33 mouse cellular contexts compared by ENCODE assay signal in the genomic region with DNA sequence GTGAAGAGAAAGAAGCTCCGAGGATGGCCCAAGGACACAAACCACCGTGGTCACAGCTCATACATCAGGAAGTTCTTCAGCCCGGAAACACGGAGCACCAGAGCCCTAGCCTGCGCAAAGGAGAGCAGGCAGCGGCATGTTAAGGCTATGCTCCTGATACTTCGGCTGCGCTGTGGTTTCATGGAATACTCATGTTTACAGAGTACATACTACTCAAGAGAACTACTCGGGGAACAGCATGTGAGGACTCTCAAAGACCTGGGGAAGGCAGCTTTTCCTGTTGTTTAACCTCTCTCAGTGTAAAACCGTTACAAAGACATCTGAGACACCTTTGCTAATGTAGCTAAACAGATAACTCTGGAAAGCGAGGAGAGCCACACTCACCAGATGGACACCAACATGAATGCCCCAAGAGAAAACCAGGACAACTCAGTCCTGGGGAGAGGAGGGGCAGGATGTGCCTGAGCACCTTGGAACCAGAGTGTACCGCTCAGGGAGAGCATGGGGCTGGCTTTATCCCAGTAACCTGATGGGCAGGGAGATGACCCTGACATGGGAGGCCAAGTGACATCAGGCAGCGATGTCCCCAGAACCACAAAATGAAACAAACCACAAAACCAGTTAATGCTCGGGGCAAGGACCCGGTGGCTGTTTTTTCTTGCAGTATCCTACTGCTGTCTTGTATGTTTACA. TPM values are rescaled to one million over a fixed set of nuclear protein-coding genes. Genes with fewer than 3 reads are reported as not detected.
DNase-seq lines count a peak whose midpoint lies in the region; ATAC-seq and TF ChIP-seq lines count a peak whose summit lies in the region.
"Had no signal": no experiment of that assay in that cellular context is flagged by ENCODE, and none has a peak within 500 bp of the region (broad histone marks: within the 10 kb centered on the region; RNA-seq: fewer than 3 reads in every experiment).

No protein-coding gene starts in this region.

- H3K9ac ChIP-seq in liver, adult 2 months (ENCODE audit: low read depth, low read length), result no peak overlapping the region
- no peak overlapping the region for H3K9ac ChIP-seq in liver, embryonic 12.5 days
- no peak overlapping the region for H3K9ac ChIP-seq in forebrain, postnatal 0 days
- H3K9ac ChIP-seq: forebrain, embryonic 13.5 days; hindbrain, embryonic 15.5 days; limb, embryonic 15.5 days; liver, embryonic 15.5 days; lung, embryonic 15.5 days; stomach, embryonic 15.5 days had no signal

- no peak overlapping the region for H3K4me3 ChIP-seq in liver, adult 2 months (ENCODE audit: insufficient read depth, low read depth, low read length)
- no peak overlapping the region for H3K4me3 ChIP-seq in liver, embryonic 12.5 days
- H3K4me3 ChIP-seq in forebrain, postnatal 0 days (ENCODE audit: low read depth, low read length), result no peak overlapping the region
- H3K4me3 ChIP-seq: forebrain, embryonic 13.5 days; heart, embryonic 13.5 days; hindbrain, embryonic 10.5 days; hindbrain, embryonic 15.5 days; limb, embryonic 10.5 days; limb, embryonic 15.5 days; liver, embryonic 15.5 days; lung, embryonic 15.5 days; stomach, embryonic 15.5 days had no signal

- WGBS in liver, adult 2 months, result 49% methylated on average over 15 of the region's 15 CpGs
- 50% methylated on average over 15 of the region's 15 CpGs for WGBS in liver, embryonic 12.5 days (ENCODE audit: insufficient replicate concordance)
- 92% methylated on average over 14 of the region's 15 CpGs for WGBS in forebrain, postnatal 0 days

- H3K4me2 ChIP-seq in liver, embryonic 12.5 days, result no peak overlapping the region
- H3K4me2 ChIP-seq in forebrain, postnatal 0 days (ENCODE audit: low read depth), result no peak overlapping the region
- H3K4me2 ChIP-seq: forebrain, embryonic 13.5 days; heart, embryonic 13.5 days; hindbrain, embryonic 15.5 days; limb, embryonic 15.5 days; liver, embryonic 15.5 days; lung, embryonic 15.5 days; midbrain, embryonic 11.5 days; stomach, embryonic 15.5 days had no signal

- H3K4me1 ChIP-seq in liver, adult 2 months (ENCODE audit: control insufficient read depth, insufficient read depth, low read length), result peaks cover 22% of the 10 kb centered on the region
- H3K4me1 ChIP-seq in liver, embryonic 12.5 days, result peaks cover 28% of the 10 kb centered on the region; the same call in 1 of the 2 replicates
- H3K4me1 ChIP-seq in forebrain, postnatal 0 days (ENCODE audit: insufficient read depth), result no peaks in the 10 kb centered on the region

- H3K9me3 ChIP-seq in liver, embryonic 12.5 days (replicated peaks), result no peaks in the 10 kb centered on the region
- H3K9me3 ChIP-seq in forebrain, postnatal 0 days (ENCODE audit: low read length), result no peaks in the 10 kb centered on the region
- H3K9me3 ChIP-seq: forebrain, embryonic 13.5 days; heart, embryonic 13.5 days; hindbrain, embryonic 10.5 days; hindbrain, embryonic 15.5 days; limb, embryonic 10.5 days; limb, embryonic 15.5 days; liver, embryonic 15.5 days; lung, embryonic 15.5 days; stomach, embryonic 15.5 days had no signal

- H3K79me2 ChIP-seq in liver, adult 2 months (ENCODE audit: control insufficient read depth, insufficient read depth, low read length), result peaks cover 68% of the 10 kb centered on the region

- ATAC-seq in liver, embryonic 12.5 days, result no peak
- no peak for ATAC-seq in forebrain, postnatal 0 days
- ATAC-seq: forebrain, embryonic 13.5 days; inflammation-experienced regulatory T-cells, adult 6 months; midbrain, embryonic 16.5 days; Patski had no signal

- no peaks in the 10 kb centered on the region for H3K27me3 ChIP-seq in liver, adult 2 months (ENCODE audit: control insufficient read depth, insufficient read depth, low read length)
- no peaks in the 10 kb centered on the region for H3K27me3 ChIP-seq in liver, embryonic 12.5 days (replicated peaks)
- H3K27me3 ChIP-seq in forebrain, postnatal 0 days (ENCODE audit: insufficient read depth, low read length), result no peaks in the 10 kb centered on the region
- H3K27me3 ChIP-seq: forebrain, embryonic 13.5 days; heart, embryonic 13.5 days; hindbrain, embryonic 15.5 days; limb, embryonic 15.5 days; liver, embryonic 15.5 days; lung, embryonic 15.5 days; Patski; stomach, embryonic 15.5 days had no signal

- no peak for TF ChIP-seq POLR2A in liver, adult 2 months (IDR thresholded peaks at IDR 0.05; ENCODE audit: extremely low read depth, insufficient read depth, low read length)

- peak; percentile 59 for DNase-seq in adrenal gland, adult 2 months
- DNase-seq in adrenal gland, adult 8-10 months, result no peak
- peak; percentile 58 for DNase-seq in cerebellum, adult 11-12 months
- no peak for DNase-seq in cerebellum, postnatal 10 days
- DNase-seq in liver, adult 2 months (ENCODE audit: extremely low read depth, low read depth, low spot score), result peak; percentile 64
- DNase-seq in forebrain, postnatal 0 days, result no peak
- DNase-seq: heart, postnatal 10 days; kidney, adult 11 months; kidney, postnatal 14 days; layer of hippocampus, adult 9-11 months; lung, postnatal 36 days; right cerebral cortex, postnatal 25 days had no signal

- no peak overlapping the region for H3K27ac ChIP-seq in liver, adult 2 months (replicated peaks; ENCODE audit: insufficient read depth, low read depth, low read length)
- no peak overlapping the region for H3K27ac ChIP-seq in liver, embryonic 12.5 days
- no peak overlapping the region for H3K27ac ChIP-seq in forebrain, postnatal 0 days (ENCODE audit: low read depth, low read length)
- H3K27ac ChIP-seq: forebrain, embryonic 13.5 days; heart, embryonic 13.5 days; hindbrain, embryonic 10.5 days; hindbrain, embryonic 15.5 days; limb, embryonic 10.5 days; limb, embryonic 15.5 days; liver, embryonic 15.5 days; lung, embryonic 15.5 days; stomach, embryonic 15.5 days had no signal

- TF ChIP-seq CTCF in liver, adult 2 months (IDR thresholded peaks at IDR 0.05; ENCODE audit: low read depth, low read length), result no peak
- TF ChIP-seq CTCF in forebrain, postnatal 0 days (IDR thresholded peaks at IDR 0.05; ENCODE audit: low read depth), result no peak

- H3K36me3 ChIP-seq in liver, adult 2 months (ENCODE audit: control insufficient read depth, insufficient read depth, low read length), result no peaks in the 10 kb centered on the region
- no peaks in the 10 kb centered on the region for H3K36me3 ChIP-seq in liver, embryonic 12.5 days
- peaks cover 4% of the 10 kb centered on the region; the same call in 1 of the 2 replicates for H3K36me3 ChIP-seq in forebrain, postnatal 0 days (ENCODE audit: insufficient read depth)
- H3K36me3 ChIP-seq: hindbrain, embryonic 15.5 days; limb, embryonic 15.5 days; liver, embryonic 15.5 days; lung, embryonic 15.5 days; stomach, embryonic 15.5 days had no signal

RNA-seq across cellular contexts. Expression of a gene that starts 27.8 kb away (rescaled TPM):
- 100 to 1,000 TPM; 119 to 120 TPM for total RNA-seq in adrenal gland, adult 2 months (2021)
- 339 and 354 TPM in 2 replicates for polyA plus RNA-seq in adrenal gland, adult 2 months (2012; rRNA removed)
- 100 to 1,000 TPM; 112 to 162 (median 141) TPM for total RNA-seq in adrenal gland, adult 8-10 months (2022)
- total RNA-seq in liver, adult 2 months (2014; rRNA removed), result 19.5 and 28.7 TPM in 2 replicates
- polyA plus RNA-seq in liver, adult 2 months (2012; rRNA removed), result 96.3 and 122 TPM in 2 replicates
- 13.0 and 15.1 TPM in 2 replicates for polyA plus RNA-seq in liver, embryonic 12.5 days (2016; fragmentation: Nextera tagmentation; extraction: Ambion mirVana)
- total RNA-seq in forebrain, postnatal 0 days (2014; rRNA removed), result 113 and 139 TPM in 2 replicates
- 28.0 and 31.1 TPM in 2 replicates for polyA plus RNA-seq in forebrain, postnatal 0 days (2015; fragmentation: Nextera tagmentation; extraction: Ambion mirVana)
- total RNA-seq: MEL had no signal

RNA-seq across cellular contexts. Expression of a gene that starts 56.9 kb away (rescaled TPM):
- under 1 TPM; 0.46 to 0.48 TPM for total RNA-seq in adrenal gland, adult 2 months (2021)
- 0.17 and 0.30 TPM in 2 replicates for polyA plus RNA-seq in adrenal gland, adult 2 months (2012; rRNA removed)
- total RNA-seq in adrenal gland, adult 8-10 months (2022), result 1 to 10 TPM in 1 of 4 experiments, under 1 TPM in 3; 0.67 to 1.0 (median 0.78) TPM
- total RNA-seq in liver, adult 2 months (2014; rRNA removed), result not detected in 2 replicates
- polyA plus RNA-seq in liver, adult 2 months (2012; rRNA removed), result not detected in 2 replicates
- 0.28 TPM in 1 of 2 replicates, not detected in the other for polyA plus RNA-seq in liver, embryonic 12.5 days (2016; fragmentation: Nextera tagmentation; extraction: Ambion mirVana)
- total RNA-seq in forebrain, postnatal 0 days (2014; rRNA removed), result 3.7 and 4.4 TPM in 2 replicates
- 10.5 and 12.9 TPM in 2 replicates for polyA plus RNA-seq in forebrain, postnatal 0 days (2015; fragmentation: Nextera tagmentation; extraction: Ambion mirVana)
- total RNA-seq: gastrocnemius, adult 18-20 months; heart, adult 8-10 months; heart, postnatal 10 days; megakaryocyte, adult 5-6 weeks; MEL; neutrophil, adult 5-6 weeks had no signal
- polyA plus RNA-seq: embryonic facial prominence, embryonic 11.5 days; limb, embryonic 10.5 days; liver, embryonic 15.5 days; midbrain, embryonic 11.5 days; neural tube, embryonic 11.5 days; Patski had no signal

Comparison
In these comparisons a context has a peak if more than half of its experiments do, and no peak if none do; other contexts are left out.
1. DNase-seq: peak in adrenal gland, adult 2 months (single experiment), cerebellum, adult 11-12 months (single experiment) and liver, adult 2 months (single experiment); none in adrenal gland, adult 8-10 months (single experiment), cerebellum, postnatal 10 days (0 of 2) and forebrain, postnatal 0 days (single experiment).